Mouse (Mus musculus): ENCODE measurements around the gene Mup6. TPM values are rescaled to one million over a fixed set of nuclear protein-coding genes. Genes with fewer than 3 reads are reported as not detected.
"Not testable (repeated sequence)": the region's sequence is repeated elsewhere in the genome, so short reads cannot be mapped to it uniquely, and the experiment has no call there.

Gene Mup6
- polyA plus RNA-seq, 1 experiment = not detected

- no peak overlapping the region for H3K27ac ChIP-seq (ENCODE audit: insufficient read depth, low read length)
- no peaks in the 10 kb centered on the region for H3K4me1 ChIP-seq (ENCODE audit: control insufficient read depth, insufficient read depth, low read length)
- H3K27me3 ChIP-seq (ENCODE audit: control insufficient read depth, insufficient read depth, low read length) = no peaks in the 10 kb centered on the region
- no peak overlapping the region for H3K4me3 ChIP-seq (replicated peaks; ENCODE audit: insufficient read depth, low read depth, low read length)
- WGBS = 62% methylated on average over 2 of the region's 2 CpGs
- TF ChIP-seq CTCF (IDR thresholded peaks at IDR 0.05; ENCODE audit: borderline replicate concordance, insufficient read depth, low read depth, low read length) = no peak
- TF ChIP-seq POLR2A (IDR thresholded peaks at IDR 0.05; ENCODE audit: borderline replicate concordance, insufficient read depth, low read length) = no peak
- DNase-seq = no peak
Observed at GRCm38 (mm10) chr4:59937543-59937942, 26.6 kb upstream of the Mup6 start.

- WGBS = 68% methylated on average over 3 of the region's 3 CpGs
- DNase-seq = no peak
- no peaks in the 10 kb centered on the region for H3K4me1 ChIP-seq (ENCODE audit: control insufficient read depth, insufficient read depth, low read length)
- TF ChIP-seq CTCF (IDR thresholded peaks at IDR 0.05; ENCODE audit: borderline replicate concordance, insufficient read depth, low read depth, low read length) = no peak
- TF ChIP-seq POLR2A (IDR thresholded peaks at IDR 0.05; ENCODE audit: borderline replicate concordance, insufficient read depth, low read length) = no peak
- no peak within 1 kb of the TSS for H3K4me3 ChIP-seq (replicated peaks; ENCODE audit: insufficient read depth, low read depth, low read length)
- no peaks in the 10 kb centered on the region for H3K27me3 ChIP-seq (ENCODE audit: control insufficient read depth, insufficient read depth, low read length)
- no peak within 1 kb of the TSS for H3K27ac ChIP-seq (ENCODE audit: insufficient read depth, low read length)
Observed at GRCm38 (mm10) chr4:59960610-59961009, 3.5 kb upstream of the Mup6 start, which contains the start of gene Mup4. Mup4 (minus strand) TSS chr4:59960710.

GRCm38 (mm10) chr4:59997894-59998293 is 33.8 kb downstream of the Mup6 start:
- DNase-seq; H3K4me1 ChIP-seq (ENCODE audit: control insufficient read depth, insufficient read depth, low read length); H3K4me3 ChIP-seq (replicated peaks; ENCODE audit: insufficient read depth, low read depth, low read length); H3K27me3 ChIP-seq (ENCODE audit: control insufficient read depth, insufficient read depth, low read length); H3K27ac ChIP-seq (ENCODE audit: insufficient read depth, low read length): not testable (repeated sequence)

- not testable (repeated sequence) for DNase-seq; H3K27ac ChIP-seq (ENCODE audit: insufficient read depth, low read length); H3K27me3 ChIP-seq (ENCODE audit: control insufficient read depth, insufficient read depth, low read length); H3K4me3 ChIP-seq (replicated peaks; ENCODE audit: insufficient read depth, low read depth, low read length); H3K4me1 ChIP-seq (ENCODE audit: control insufficient read depth, insufficient read depth, low read length)
- 86% methylated on average over 7 of the region's 7 CpGs for WGBS
Observed at GRCm38 (mm10) chr4:60020141-60020540, 56.0 kb downstream of the Mup6 start.

GRCm38 (mm10) chr4:60029334-60030111 is 65.4 kb downstream of the Mup6 start:
- not testable (repeated sequence) for H3K4me1 ChIP-seq (ENCODE audit: control insufficient read depth, insufficient read depth, low read length); H3K27me3 ChIP-seq (ENCODE audit: control insufficient read depth, insufficient read depth, low read length); DNase-seq; H3K4me3 ChIP-seq (replicated peaks; ENCODE audit: insufficient read depth, low read depth, low read length); H3K27ac ChIP-seq (ENCODE audit: insufficient read depth, low read length)
- 28% methylated on average over 13 of the region's 13 CpGs for WGBS

Other genes with a start within 250 kb of the Mup6 start
- gene Inip, start 162.7 kb upstream of the Mup6 start, polyA plus RNA-seq (2012; rRNA removed) = 22.5 and 23.3 TPM in 2 replicates
- gene Snx30, start 158.5 kb upstream of the Mup6 start, polyA plus RNA-seq (2012; rRNA removed) = 24.7 and 26.1 TPM in 2 replicates
- gene Slc46a2, start 49.2 kb upstream of the Mup6 start, polyA plus RNA-seq (2012; rRNA removed) = not detected in 2 replicates
- gene Mup4, start 3.6 kb upstream of the Mup6 start, polyA plus RNA-seq (2012; rRNA removed) = not detected in 2 replicates
- not detected in 2 replicates for gene Mup7, start 106.2 kb downstream of the Mup6 start, polyA plus RNA-seq (2012; rRNA removed)
- gene Mup2, start 190.0 kb downstream of the Mup6 start, polyA plus RNA-seq (2012; rRNA removed) = not detected in 2 replicates